Mouse (Mus musculus) right cerebral cortex, postnatal 36 days (tissue): ENCODE results near the gene Btf3l4.

Experiments used
- DNase-seq, 2 experiments: peaks; one replicate each; pipeline ENCODE4 v3.0.0; 2022; ENCODE audit warnings: low spot score in 2 of 2, mixed read lengths in 1 of 2

Gene Btf3l4

GRCm38 (mm10) chr4:108832916-108833827, at the start of gene Btf3l4:
Btf3l4 (minus strand) TSS chr4:108833614.
- DNase-seq = peak; percentile 87 to 90

GRCm38 (mm10) chr4:108878963-108879822, 45.8 kb upstream of the Btf3l4 start, which contains the start of gene Rab3b:
Rab3b (plus strand) TSS chr4:108879063.
- DNase-seq = peak; percentile 24 to 47

GRCm38 (mm10) chr4:108877901-108878300, 44.5 kb upstream of the Btf3l4 start:
- no peak for DNase-seq

GRCm38 (mm10) chr4:108873746-108874145, 40.3 kb upstream of the Btf3l4 start:
- no peak for DNase-seq

GRCm38 (mm10) chr4:108869730-108870374, 36.4 kb upstream of the Btf3l4 start:
- peak; percentile 77 to 79 for DNase-seq

- no peak for DNase-seq
Measured at GRCm38 (mm10) chr4:108866806-108867205, 33.4 kb upstream of the Btf3l4 start.

GRCm38 (mm10) chr4:108848505-108848848, 15.1 kb upstream of the Btf3l4 start, which contains the start of gene A730015C16Rik:
A730015C16Rik (minus strand) TSS chr4:108848619.
- peak in 1 of 2 experiments; percentile 12 for DNase-seq

GRCm38 (mm10) chr4:108847715-108848504, 14.5 kb upstream of the Btf3l4 start, which contains the start of gene Kti12:
Kti12 (plus strand) TSS chr4:108847785.
- DNase-seq = peak; percentile 76 to 84

- DNase-seq = no peak
Measured at GRCm38 (mm10) chr4:108845824-108846569, 12.6 kb upstream of the Btf3l4 start.

GRCm38 (mm10) chr4:108843336-108843735, 9.9 kb upstream of the Btf3l4 start:
- DNase-seq = no peak

GRCm38 (mm10) chr4:108841920-108842578, 8.6 kb upstream of the Btf3l4 start:
- no peak for DNase-seq

- peak in 1 of 2 experiments; percentile 27 for DNase-seq
Measured at GRCm38 (mm10) chr4:108838031-108838430, 4.6 kb upstream of the Btf3l4 start.

- DNase-seq = no peak
Measured at GRCm38 (mm10) chr4:108835496-108835895, 2.1 kb upstream of the Btf3l4 start.

- no peak for DNase-seq
Measured at GRCm38 (mm10) chr4:108834971-108835311, 1.5 kb upstream of the Btf3l4 start.

- peak; percentile 80 to 82 for DNase-seq
Measured at GRCm38 (mm10) chr4:108834115-108834970, 929 bp upstream of the Btf3l4 start, which contains the start of gene Txndc12. Txndc12 (plus strand) TSS chr4:108834601.

GRCm38 (mm10) chr4:108833828-108834114, 357 bp upstream of the Btf3l4 start:
- DNase-seq = no peak

GRCm38 (mm10) chr4:108830698-108831097, 2.7 kb downstream of the Btf3l4 start:
- DNase-seq = no peak

- no peak for DNase-seq
Measured at GRCm38 (mm10) chr4:108826643-108827042, 6.8 kb downstream of the Btf3l4 start.

GRCm38 (mm10) chr4:108826096-108826495, 7.3 kb downstream of the Btf3l4 start:
- no peak for DNase-seq
